Mouse (Mus musculus): ENCODE results near the gene Ptprt.

Gene Ptprt

DNA sequence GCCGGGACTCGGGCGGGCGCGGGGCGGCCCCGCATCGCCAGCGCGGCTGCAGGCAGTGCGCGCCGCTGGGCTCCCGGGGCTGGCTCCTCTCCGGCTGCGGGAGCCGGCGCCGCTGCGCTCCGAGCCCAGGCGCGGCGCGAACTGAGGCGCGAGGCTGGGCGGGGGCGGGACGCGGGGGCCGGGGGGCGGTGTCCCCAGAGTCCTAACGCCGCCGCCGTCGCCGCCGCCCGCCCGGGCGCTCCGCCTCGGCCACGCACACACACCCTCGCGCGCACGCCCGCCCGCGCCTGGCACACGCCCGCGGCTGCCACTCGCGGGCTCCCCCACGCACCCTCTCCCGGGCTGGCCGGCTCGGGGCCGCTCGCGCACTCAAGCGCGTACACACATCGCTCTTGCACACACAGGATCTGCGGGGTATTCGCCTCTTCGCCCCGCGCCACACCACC lies at the start of gene Ptprt:
Gene Ptprt (minus strand): TSS at position 207 of the 446 bp plus-strand sequence.
- no peak for DNase-seq (ENCODE audit: low spot score in 2 of 2)

DNA sequence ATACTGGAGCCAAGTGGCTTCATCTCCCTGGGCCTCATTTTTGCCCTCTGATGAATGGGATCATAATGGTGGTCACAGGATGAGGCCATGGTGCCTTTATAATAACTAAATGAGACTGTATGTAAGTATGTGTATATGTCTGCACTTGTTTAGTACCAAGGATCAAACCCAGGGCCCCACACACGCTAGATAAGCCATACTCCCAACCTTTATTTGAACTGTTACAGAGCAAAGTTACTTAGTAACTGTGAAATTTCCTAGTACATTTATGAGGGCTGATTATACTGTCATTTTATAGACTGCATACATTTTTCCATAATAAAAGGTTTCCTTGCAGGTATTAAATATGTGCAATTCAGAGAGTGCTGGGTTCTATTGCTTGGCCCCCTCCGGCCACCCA lies 49.5 kb upstream of the Ptprt start:
- no peak for DNase-seq (ENCODE audit: low spot score in 2 of 2)

DNA sequence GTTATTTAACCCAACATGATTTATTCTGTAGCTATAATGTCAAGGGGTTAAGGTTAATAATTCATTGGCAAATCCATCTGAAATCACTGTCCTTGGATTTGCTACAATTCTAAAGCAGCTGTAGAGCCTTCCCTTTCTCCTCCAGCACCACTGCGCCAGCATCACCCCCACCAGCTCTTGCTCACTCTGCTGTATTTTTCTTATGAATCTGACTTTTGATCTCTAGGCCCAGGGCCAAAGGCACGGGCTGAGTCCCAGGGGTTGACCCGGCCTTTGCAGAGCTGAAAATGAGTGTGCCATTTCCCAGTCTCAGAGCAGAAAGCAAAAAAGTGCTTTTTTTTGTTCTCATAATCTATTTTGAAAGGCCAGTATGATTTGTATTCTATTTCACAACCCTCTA lies 38.7 kb upstream of the Ptprt start:
- no peak for DNase-seq (ENCODE audit: low spot score in 2 of 2)

DNA sequence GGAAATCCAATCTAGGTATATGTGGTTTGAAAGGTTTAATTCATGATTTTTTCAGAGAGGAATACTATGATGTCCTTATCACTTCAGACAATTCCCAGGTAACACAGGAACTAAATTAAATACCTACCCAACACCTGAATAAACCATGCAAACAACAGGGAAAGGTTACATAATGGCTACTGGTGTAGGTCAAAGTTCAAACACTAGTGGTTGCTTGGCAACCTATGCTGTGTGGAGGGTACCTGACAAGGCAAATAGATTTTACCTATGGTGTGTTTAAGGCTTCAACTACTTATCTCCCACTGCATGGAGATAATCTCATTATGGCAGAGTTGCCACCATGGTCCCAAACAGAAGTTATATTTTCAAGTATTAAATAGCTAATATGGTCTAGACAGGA lies 38.1 kb upstream of the Ptprt start:
- DNase-seq (ENCODE audit: low spot score in 2 of 2): no peak

DNA sequence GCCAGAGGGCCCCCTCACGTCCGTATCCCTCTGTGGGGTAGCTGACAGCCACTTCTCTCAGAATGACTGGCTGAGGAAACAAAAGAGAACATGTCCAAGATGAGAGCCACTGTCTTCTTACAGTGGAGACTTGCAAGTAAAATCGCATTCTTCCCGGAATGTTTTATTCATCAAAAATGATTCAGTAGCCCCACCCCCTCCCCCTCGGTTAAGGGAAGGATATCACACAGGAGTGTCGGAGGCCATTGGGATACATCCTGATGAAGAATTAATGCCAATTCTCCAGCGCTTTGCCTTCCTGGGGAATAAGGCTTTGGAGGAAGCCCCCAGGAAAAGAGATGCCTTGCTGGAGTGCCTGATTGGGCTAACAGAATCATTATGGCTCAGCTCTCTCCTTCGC lies 37.1 kb upstream of the Ptprt start:
- DNase-seq (ENCODE audit: low spot score in 2 of 2): no peak

DNA sequence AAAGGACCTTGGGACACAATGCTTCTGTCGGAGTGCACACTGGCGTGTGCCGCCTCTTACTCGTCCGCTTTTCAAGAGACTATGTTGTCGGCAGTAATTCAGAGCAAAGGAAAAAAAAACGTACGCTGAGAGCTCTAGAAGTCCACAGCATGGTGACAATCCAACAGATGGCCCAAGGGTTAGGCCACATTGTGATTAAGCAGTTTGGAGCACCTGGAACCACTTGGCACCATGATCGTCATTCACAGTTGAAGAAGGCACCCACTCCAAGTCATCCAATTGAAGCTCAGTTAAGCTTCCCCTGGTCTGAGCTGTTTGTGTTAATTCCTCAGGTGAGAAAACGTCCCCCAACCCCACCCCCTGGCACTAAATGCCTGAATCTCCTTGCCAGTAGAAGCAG lies 36.2 kb upstream of the Ptprt start:
- DNase-seq (ENCODE audit: low spot score in 2 of 2): no peak

DNA sequence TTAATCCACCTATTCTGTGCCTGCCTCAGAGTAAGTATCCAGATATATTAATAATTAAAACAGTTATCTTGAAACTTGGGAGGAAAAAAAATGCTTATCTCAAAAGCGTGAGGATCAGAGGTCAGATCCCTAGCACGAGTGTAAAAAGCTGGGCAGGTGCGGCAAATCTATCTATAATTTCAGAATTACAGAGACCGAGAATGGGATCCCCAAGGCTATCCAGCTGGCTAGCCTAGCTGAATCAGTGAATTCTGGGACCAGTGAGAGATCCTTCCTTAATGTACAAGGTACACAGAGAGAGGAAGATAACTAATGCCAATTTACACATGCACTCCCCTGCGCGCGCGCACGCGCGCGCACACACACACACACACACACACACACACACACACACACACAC lies 31.2 kb upstream of the Ptprt start:
- DNase-seq (ENCODE audit: low spot score in 2 of 2): no peak

DNA sequence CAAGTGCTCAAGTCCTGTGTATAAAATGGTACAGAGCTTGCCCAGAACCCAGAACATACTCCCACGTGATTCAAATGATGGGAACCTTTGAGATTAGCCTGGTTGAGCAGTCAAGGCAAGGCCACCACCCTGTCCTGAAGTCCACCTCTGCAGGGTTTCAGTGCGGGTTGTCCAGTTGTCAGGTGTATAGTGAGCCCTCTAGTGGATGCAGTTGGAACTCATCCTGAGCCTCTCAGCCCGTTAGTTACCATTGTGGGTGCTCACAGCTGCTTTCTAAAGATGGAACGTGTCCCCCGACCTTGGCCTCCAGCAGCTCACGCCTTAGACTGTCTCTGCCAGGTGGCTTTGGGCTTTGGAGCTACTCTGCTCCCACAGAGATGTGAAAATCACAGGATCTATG lies 21.7 kb upstream of the Ptprt start:
- peak in 1 of 2 experiments; percentile 16 for DNase-seq (ENCODE audit: low spot score in 2 of 2)

DNA sequence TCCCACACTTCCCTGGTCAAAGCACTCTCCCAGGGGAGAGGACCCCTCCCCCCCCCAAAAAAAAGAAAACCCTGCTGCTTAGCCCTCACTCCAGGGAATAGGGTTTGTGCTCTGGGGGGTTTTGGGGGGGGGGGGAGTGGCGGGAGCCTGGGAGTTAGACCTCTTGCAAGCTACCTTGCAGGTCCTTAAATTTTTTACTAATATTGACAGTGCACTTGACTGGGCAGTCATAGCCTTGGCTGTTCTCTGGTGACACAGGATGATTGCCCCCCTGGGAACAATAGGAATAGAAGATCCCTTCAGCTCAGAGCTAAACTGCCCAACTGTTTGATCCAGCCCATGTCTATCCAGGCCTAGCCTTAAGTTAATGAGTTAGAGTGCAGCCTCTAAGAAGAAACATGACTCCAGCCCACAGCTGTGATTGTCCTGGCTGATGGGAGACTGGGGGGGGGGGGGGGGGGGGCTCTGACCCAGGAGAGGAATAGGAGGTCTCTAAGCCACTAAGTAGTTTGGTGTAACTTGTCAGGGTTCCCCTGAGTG lies 1.6 kb upstream of the Ptprt start:
- DNase-seq (ENCODE audit: low spot score in 2 of 2): no peak

DNA sequence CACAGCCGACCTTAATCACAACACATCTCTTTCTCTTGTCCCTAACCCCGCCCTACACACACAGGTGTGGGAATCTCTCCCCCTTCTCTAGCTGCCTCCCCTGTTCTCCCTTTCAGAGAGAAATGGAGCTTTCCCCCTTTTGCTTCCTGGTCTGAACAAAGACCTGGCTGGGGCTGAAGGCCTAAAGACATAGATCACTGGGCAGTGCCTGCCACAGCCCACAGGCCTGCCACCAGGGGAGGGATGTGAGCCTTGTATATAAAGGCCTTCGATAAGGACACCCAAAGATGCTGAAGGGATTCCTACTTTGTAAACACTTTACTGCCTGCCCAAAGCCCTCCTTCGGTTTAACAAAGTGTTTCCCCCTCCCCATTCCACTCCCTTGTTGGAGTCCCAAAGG lies 786 bp upstream of the Ptprt start:
- no peak for DNase-seq (ENCODE audit: low spot score in 2 of 2)

DNA sequence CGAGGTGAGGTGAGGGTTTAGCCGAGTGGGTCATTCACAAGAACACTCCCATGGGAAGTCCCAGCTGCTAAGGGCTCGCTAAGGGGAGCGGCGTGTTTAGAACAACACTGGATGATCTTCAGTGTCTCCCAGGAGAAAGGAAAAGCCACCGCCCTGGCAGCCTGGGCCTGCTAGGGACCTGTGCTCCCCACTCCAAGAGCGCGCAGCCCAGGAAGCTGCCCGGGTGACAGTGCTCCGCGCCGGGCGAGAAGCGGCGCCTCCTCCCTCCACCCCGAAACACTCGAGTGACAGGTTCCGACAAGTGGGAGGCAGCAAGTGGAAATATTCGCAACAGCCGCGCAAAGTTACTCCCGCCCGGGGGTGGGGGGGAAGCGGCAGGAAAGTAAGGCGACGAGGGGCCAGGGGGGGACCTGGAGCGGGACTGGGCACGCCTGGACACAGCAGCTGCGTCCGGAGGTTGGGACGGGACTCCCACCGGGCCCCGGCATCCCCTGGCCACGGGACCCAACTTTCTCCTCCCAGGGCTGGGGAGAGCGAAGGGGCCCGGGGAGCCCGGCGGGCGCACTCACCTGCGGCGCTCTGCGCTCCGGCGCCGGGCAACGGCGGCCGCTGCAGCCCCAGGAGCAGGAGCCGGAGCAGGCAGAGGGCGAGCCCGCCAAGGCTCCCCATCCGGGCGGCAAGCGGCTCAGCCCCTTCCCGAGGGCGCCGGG lies 561 bp downstream of the Ptprt start:
- DNase-seq (ENCODE audit: low spot score in 2 of 2): peak in 1 of 2 experiments; percentile 15

DNA sequence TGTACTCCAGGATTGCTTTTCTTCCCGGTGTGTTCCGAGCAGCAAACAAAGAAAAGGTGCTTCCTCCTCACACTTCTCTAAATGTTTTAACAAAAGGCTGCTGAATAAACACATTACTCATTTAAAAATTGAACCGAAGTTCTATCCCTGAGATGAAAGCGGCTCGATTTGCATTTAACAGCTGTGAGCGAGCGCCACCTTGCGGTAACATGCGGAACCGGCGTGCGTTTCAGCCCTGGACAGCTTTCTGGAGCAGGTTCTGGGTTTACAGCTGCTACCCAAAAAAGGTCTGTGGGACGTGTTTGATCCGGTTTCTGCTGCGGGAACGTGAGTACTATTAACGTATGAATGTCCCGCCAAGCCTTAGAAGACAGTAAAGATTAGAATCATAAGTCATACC lies 1.9 kb downstream of the Ptprt start:
- DNase-seq (ENCODE audit: low spot score in 2 of 2): peak; percentile 29 to 63

DNA sequence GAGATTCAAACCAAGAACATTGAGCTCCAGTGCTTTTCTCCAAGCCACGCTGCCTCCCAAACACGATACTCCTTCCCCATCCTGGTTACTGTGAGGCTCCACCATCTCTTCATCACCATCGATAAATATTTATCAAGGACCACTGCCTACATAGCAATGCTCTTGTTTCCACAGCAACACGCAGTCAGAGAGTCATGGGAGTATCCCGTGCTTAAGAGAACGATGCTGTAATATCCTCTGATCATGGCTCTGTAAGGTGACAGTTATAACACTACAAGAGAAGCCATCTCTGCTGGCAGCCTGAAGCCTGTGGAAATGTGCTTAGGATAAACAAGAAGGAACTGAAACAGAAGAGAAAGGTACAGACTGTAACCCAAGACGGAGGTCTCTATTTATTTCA lies 3.4 kb downstream of the Ptprt start:
- no peak for DNase-seq (ENCODE audit: low spot score in 2 of 2)

DNA sequence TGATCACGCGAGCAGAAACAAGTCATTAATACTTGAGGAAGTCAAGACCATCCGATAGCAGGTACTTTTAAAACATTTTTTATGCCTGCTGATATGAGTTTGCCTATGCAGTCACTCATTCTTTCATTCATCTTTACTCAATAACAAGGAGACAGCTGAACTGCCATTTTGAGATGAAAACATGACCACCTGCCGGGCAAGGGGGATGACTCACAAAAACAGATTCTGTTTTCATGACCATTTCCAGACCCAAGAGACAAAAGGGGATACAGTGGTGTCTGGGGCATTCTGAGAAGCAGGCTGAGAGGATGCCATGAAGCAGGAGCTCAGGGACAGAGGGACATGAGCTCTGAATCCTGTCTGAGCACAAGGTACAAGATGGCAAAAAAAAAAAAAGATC lies 6.5 kb downstream of the Ptprt start:
- DNase-seq (ENCODE audit: low spot score in 2 of 2): no peak

DNA sequence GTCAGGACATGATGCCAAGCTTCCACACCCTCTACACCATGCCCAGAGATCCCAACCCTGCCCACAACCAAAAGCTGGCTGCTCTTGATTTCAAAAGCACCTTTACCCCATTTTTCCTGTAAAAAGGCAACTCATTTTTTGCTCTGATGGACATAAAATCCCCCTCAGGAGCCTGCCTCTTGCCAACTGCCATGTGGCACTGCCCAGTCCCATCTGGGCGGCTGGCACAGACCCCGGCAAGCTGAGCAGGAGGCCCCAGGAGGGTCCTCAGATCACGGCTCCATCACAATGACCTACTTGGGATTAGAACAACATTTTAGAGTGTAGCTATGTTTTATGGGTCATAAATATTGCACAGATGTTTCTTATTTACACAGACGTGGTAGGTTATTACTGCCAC lies 22.3 kb downstream of the Ptprt start:
- DNase-seq (ENCODE audit: low spot score in 2 of 2): no peak

DNA sequence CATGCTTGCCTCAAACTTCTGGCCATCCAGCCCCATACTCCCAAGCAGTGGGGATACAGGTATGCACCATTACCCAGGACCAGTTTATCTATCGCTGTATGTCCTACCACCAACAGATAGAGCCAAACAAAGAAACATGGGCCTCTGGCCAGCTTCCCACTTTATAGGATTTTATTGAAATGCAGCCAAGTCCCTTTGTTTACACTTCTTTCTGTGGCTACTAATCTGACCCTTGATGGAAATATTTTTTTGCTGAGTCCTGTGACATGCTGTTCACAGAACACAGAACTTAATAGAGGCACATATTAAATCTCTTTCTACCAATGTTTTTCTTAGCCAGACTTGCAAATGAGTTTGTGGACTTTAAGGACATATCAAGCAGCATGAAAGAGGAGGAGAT lies 23.4 kb downstream of the Ptprt start:
- no peak for DNase-seq (ENCODE audit: low spot score in 2 of 2)

DNA sequence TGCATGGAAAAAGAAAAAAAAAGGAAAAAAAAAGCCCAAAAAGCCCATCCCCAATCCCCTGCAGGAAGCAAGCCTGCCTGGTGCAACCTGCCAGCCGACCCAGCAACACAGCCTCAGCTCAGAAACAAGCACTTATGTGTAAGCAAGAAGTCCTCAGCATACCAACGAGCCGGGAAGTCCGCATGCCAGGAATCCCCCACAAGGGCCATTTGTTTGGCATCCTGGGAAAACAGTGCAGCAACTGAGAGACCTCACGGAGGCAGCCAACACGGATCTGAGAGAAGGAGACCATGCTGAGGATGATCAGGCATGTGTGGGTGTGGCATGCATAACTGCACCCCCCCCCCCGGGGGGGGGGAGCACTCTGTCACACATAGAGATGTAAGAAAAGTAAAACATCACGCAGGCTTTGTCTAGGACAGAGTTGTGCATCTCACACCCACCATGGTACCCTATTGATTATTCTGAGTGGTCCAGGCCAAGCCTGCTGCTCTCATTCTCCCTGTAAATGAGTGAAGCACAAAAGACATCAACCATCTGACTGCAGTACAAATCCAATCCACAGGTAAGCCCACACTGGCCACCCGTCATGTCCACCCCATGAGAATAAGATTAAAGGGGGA lies 24.4 kb downstream of the Ptprt start:
- no peak for DNase-seq (ENCODE audit: low spot score in 2 of 2)

DNA sequence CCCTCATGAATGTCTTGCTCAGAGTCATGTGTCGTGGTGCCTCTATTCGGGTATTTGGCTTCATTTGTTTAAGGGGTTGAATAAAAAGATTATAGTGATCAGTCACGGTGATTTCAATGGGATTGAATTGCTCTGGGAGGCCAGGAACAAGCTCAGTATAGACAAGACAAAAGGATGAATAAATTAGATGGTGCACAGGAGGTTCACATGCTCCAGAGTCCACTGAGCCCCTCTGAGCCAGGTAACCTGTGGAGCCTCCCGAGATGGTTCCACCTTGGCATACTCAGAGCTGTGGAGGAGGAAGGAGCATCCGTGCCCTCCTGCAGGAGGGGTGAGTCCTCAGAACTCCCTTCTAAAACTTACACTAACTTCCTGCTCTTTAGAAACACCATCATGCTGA lies 26.0 kb downstream of the Ptprt start:
- DNase-seq (ENCODE audit: low spot score in 2 of 2): no peak

DNA sequence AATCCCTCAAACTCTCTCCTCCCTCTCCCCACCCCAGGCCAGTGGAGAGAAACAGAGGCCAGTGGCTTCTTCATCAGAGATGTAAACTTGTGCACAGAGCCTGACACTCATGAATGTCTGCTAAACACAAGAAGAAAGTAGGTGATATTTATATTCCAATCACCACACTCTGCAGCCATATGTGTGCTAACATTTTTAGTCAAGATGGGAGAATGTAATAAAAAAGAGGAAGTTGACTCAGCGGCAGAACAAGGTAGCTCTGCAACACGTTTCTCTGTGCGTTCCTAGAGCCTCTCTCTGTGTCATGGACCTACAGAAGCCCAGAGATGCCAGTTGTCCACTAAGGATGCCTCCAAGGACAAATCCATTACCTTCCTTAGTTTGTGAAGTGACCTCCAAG lies 34.9 kb downstream of the Ptprt start:
- no peak for DNase-seq (ENCODE audit: low spot score in 2 of 2)

DNA sequence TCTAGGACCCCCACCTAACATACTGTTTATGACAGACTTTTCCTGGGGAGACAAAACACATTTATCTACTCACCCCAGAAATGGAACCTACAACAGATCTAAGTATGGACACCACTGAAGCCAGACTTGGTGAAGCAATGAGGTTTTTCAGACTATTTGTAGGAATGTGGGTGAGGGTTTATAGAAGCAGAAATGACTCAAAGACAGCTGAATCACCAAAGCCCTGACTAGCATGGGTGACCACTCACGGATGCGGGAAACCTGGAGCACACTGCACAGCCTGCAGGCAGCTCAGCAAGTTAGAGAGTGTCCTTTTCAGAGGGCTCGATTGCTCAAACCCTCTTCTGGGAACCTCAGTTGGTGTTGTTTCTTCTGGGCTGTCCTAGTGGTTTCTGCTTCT lies 36.2 kb downstream of the Ptprt start:
- no peak for DNase-seq (ENCODE audit: low spot score in 2 of 2)

DNA sequence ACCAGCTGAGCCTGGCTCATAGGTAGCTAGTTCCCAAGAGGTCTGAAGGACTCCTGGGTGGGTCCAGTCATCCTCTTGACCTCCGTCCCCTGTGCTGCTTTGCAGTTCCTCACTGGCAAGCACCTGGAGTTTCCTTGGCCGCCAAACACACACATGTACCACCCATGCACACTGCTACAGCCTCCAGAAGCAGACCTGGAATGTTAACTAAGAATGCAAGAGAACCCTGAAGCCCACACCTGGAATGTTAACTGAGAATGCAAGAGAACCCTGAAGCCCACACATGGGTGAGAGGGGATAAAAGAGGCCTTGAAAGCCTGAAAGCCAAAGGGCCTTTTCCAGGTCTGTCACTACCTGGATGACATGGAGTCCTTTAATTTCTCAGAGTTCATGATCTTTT lies 46.7 kb downstream of the Ptprt start:
- no peak for DNase-seq (ENCODE audit: low spot score in 2 of 2)

DNA sequence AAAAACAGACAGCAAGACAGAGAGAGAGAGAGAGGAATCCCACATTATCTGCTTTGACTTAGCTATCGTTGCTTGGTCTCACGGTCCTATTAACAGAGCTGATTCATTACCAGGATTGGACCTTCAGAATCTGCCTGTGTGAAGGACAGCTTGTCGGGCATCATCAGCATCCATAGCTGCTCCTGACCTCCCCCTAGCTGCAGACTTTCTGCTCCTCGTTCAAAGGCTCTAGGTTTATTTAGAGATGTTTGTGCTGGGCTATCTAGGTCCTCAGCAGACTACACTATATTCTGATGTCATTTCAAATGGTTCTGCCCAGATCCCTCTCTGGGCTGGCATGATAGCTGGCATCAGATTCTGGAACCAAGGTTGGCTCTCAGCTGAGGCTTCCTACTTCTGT lies 47.5 kb downstream of the Ptprt start:
- DNase-seq (ENCODE audit: low spot score in 2 of 2): no peak

DNA sequence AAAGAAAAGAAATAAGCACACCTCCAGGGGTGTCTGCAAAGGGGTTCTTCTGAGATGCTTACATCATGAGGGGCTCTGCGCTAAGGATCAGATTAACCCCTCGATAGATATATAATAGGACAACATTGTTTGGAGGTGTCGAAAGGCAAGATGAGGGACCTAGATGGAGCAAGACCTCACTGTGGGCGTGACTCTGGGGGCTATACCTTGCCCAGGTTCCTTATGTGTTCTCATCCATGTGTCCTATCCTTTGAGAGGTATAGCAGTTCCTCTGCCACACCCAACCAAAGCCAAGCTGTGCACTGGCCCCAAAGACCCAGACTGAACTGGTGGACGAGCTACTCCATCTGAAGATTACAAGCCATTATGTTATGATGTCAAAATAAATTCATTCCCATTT lies 58.2 kb downstream of the Ptprt start:
- DNase-seq (ENCODE audit: low spot score in 2 of 2): no peak

DNA sequence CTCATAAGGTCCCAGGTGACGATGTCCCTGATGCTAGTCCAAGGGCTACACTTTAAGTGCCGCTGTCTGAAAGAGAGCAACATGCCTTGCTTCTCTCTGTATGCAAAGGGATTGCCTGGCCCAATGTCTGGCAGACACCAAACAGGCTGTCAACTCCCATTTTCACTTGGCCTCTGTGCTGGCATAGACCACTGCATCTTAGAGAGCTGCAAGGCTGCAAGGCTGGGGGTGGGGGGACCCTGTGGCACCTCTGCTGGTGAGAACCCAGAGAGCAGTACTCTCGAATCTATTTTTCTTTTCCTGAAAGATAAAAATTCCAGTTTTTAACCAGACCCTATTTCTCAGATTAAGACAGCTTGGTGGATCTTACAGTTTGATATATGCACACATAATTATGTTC lies 69.6 kb downstream of the Ptprt start:
- DNase-seq (ENCODE audit: low spot score in 2 of 2): no peak
